ENCODE assay signal across 28 mouse cellular contexts in genomic region chr2:76469091-76469750, GRCm38 (mm10).
A peak's percentile ranks its signal among the peaks of the same experiment; 100 is the strongest.
DNase-seq lines count a peak whose midpoint lies in the region; ATAC-seq lines count a peak whose summit lies in the region.
"Had no signal": no experiment of that assay in that cellular context is flagged by ENCODE, and none has a peak within 500 bp of the region (broad histone marks: within the 10 kb centered on the region; RNA-seq: fewer than 3 reads in every experiment).

No protein-coding gene starts in this region.

- no peak for DNase-seq in limb, embryonic 11.5 days (ENCODE audit: low spot score)
- no peak for DNase-seq in limb, embryonic 10.5 days (ENCODE audit: low spot score)
- no peak for DNase-seq in lung, postnatal 4 days
- peak; percentile 25 for DNase-seq in lung, postnatal 25 days (ENCODE audit: low spot score)
- no peak for DNase-seq in left cerebral cortex, adult 8-10 months (ENCODE audit: low spot score in 2 of 2)
- DNase-seq: adrenal gland, postnatal 10 days; B cell, adult 2 months; cerebellum, adult 11 months; cerebellum, adult 2 months; cerebellum, postnatal 10 days; cerebellum, postnatal 36 days; embryo, embryonic 11 days; gastrocnemius, postnatal 25 days; heart, adult 2 months had no signal

- H3K4me2 ChIP-seq in limb, embryonic 11.5 days (ENCODE audit: low read depth, severe bottlenecking) = no peak overlapping the region
- no peak overlapping the region for H3K4me2 ChIP-seq in lung, embryonic 15.5 days
- H3K4me2 ChIP-seq in midbrain, embryonic 16.5 days (ENCODE audit: low read length) = no peak overlapping the region
- no peak overlapping the region for H3K4me2 ChIP-seq in midbrain, embryonic 13.5 days (replicated peaks)
- H3K4me2 ChIP-seq: embryonic facial prominence, embryonic 13.5 days; forebrain, embryonic 12.5 days; forebrain, embryonic 15.5 days; heart, embryonic 11.5 days; hindbrain, embryonic 12.5 days; hindbrain, embryonic 15.5 days had no signal

- H3K9ac ChIP-seq in limb, embryonic 11.5 days (ENCODE audit: low read length) = no peak overlapping the region
- no peak overlapping the region for H3K9ac ChIP-seq in lung, embryonic 15.5 days
- H3K9ac ChIP-seq in midbrain, embryonic 16.5 days (ENCODE audit: low read depth, low read length) = no peak overlapping the region
- no peak overlapping the region for H3K9ac ChIP-seq in midbrain, embryonic 13.5 days (replicated peaks)
- H3K9ac ChIP-seq: embryonic facial prominence, embryonic 13.5 days; forebrain, embryonic 12.5 days; forebrain, embryonic 15.5 days; hindbrain, embryonic 12.5 days; hindbrain, embryonic 15.5 days had no signal

- WGBS in limb, embryonic 11.5 days = 80% methylated on average over 6 of the region's 6 CpGs
- WGBS in limb, embryonic 10.5 days = 84% methylated on average over 6 of the region's 6 CpGs
- 42% methylated on average over 6 of the region's 6 CpGs for whole genome bisulfite sequencing in lung, embryonic 15.5 days
- WGBS in midbrain, embryonic 16.5 days = 78% methylated on average over 6 of the region's 6 CpGs
- 91% methylated on average over 6 of the region's 6 CpGs for WGBS in midbrain, embryonic 13.5 days

- no peaks in the 10 kb centered on the region for H3K27me3 ChIP-seq in limb, embryonic 11.5 days (ENCODE audit: control insufficient read depth, insufficient read depth, low read length)
- no peaks in the 10 kb centered on the region for H3K27me3 ChIP-seq in limb, embryonic 10.5 days (ENCODE audit: low read depth, poor library complexity, severe bottlenecking)
- no peaks in the 10 kb centered on the region for H3K27me3 ChIP-seq in lung, embryonic 15.5 days
- no peaks in the 10 kb centered on the region for H3K27me3 ChIP-seq in midbrain, embryonic 16.5 days (ENCODE audit: control insufficient read depth, insufficient read depth, low read depth, low read length)
- no peaks in the 10 kb centered on the region for H3K27me3 ChIP-seq in midbrain, embryonic 13.5 days
- H3K27me3 ChIP-seq: CH12.LX; embryonic facial prominence, embryonic 13.5 days; forebrain, embryonic 12.5 days; forebrain, embryonic 15.5 days; hindbrain, embryonic 12.5 days; hindbrain, embryonic 15.5 days; Patski had no signal

- H3K9me3 ChIP-seq in limb, embryonic 11.5 days (ENCODE audit: control insufficient read depth, low read length) = no peaks in the 10 kb centered on the region
- H3K9me3 ChIP-seq in limb, embryonic 10.5 days (replicated peaks) = no peaks in the 10 kb centered on the region
- no peaks in the 10 kb centered on the region for H3K9me3 ChIP-seq in lung, embryonic 15.5 days
- H3K9me3 ChIP-seq in midbrain, embryonic 16.5 days (replicated peaks; ENCODE audit: control insufficient read depth, low read length, poor library complexity, severe bottlenecking) = no peaks in the 10 kb centered on the region
- no peaks in the 10 kb centered on the region for H3K9me3 ChIP-seq in midbrain, embryonic 13.5 days
- H3K9me3 ChIP-seq: embryonic facial prominence, embryonic 10.5 days; embryonic facial prominence, embryonic 13.5 days; forebrain, embryonic 12.5 days; forebrain, embryonic 15.5 days; G1E; hindbrain, embryonic 12.5 days; hindbrain, embryonic 15.5 days had no signal

- no peaks in the 10 kb centered on the region for H3K36me3 ChIP-seq in limb, embryonic 11.5 days (ENCODE audit: control insufficient read depth, insufficient read depth, low read length)
- no peaks in the 10 kb centered on the region for H3K36me3 ChIP-seq in limb, embryonic 10.5 days
- H3K36me3 ChIP-seq in lung, embryonic 15.5 days = no peaks in the 10 kb centered on the region
- H3K36me3 ChIP-seq in midbrain, embryonic 16.5 days (ENCODE audit: control insufficient read depth, insufficient read depth, low read length) = no peaks in the 10 kb centered on the region
- no peaks in the 10 kb centered on the region for H3K36me3 ChIP-seq in midbrain, embryonic 13.5 days
- H3K36me3 ChIP-seq: embryonic facial prominence, embryonic 10.5 days; embryonic facial prominence, embryonic 13.5 days; forebrain, embryonic 12.5 days; forebrain, embryonic 15.5 days; G1E; hindbrain, embryonic 12.5 days; hindbrain, embryonic 15.5 days had no signal

- peak; percentile 26; the same call in 1 of the 2 replicates for ATAC-seq in limb, embryonic 11.5 days (ENCODE audit: insufficient number of reproducible peaks, low FRiP score, low TSS enrichment, low read depth)
- ATAC-seq in lung, embryonic 15.5 days (ENCODE audit: borderline replicate concordance, extremely low read depth, low FRiP score, low TSS enrichment) = peak; percentile 52; the same call in 1 of the 2 replicates
- ATAC-seq in midbrain, embryonic 16.5 days = 0 out of 2 replicates have a peak, but pooled peaks have one; percentile 56
- ATAC-seq in midbrain, embryonic 13.5 days = no peak
- ATAC-seq: forebrain, embryonic 15.5 days had no signal

- no peak overlapping the region for H3K27ac ChIP-seq in limb, embryonic 11.5 days (replicated peaks; ENCODE audit: low read depth, low read length)
- no peak overlapping the region for H3K27ac ChIP-seq in limb, embryonic 10.5 days
- no peak overlapping the region for H3K27ac ChIP-seq in lung, embryonic 15.5 days
- H3K27ac ChIP-seq in midbrain, embryonic 16.5 days (ENCODE audit: low read length) = no peak overlapping the region
- H3K27ac ChIP-seq in midbrain, embryonic 13.5 days = no peak overlapping the region
- H3K27ac ChIP-seq: embryonic facial prominence, embryonic 10.5 days; embryonic facial prominence, embryonic 13.5 days; forebrain, embryonic 12.5 days; forebrain, embryonic 15.5 days; heart, adult 2 months; hindbrain, embryonic 12.5 days; hindbrain, embryonic 15.5 days had no signal

- no peaks in the 10 kb centered on the region for H3K4me1 ChIP-seq in limb, embryonic 11.5 days (ENCODE audit: control insufficient read depth, insufficient read depth, low read length)
- no peaks in the 10 kb centered on the region for H3K4me1 ChIP-seq in limb, embryonic 10.5 days
- H3K4me1 ChIP-seq in lung, embryonic 15.5 days = peaks cover 5% of the 10 kb centered on the region
- H3K4me1 ChIP-seq in midbrain, embryonic 16.5 days (ENCODE audit: control insufficient read depth, insufficient read depth, low read length) = no peaks in the 10 kb centered on the region
- H3K4me1 ChIP-seq in midbrain, embryonic 13.5 days (replicated peaks) = no peaks in the 10 kb centered on the region
- H3K4me1 ChIP-seq: embryonic facial prominence, embryonic 13.5 days; forebrain, embryonic 12.5 days; forebrain, embryonic 15.5 days; hindbrain, embryonic 12.5 days; hindbrain, embryonic 15.5 days had no signal

- no peak overlapping the region for H3K4me3 ChIP-seq in limb, embryonic 11.5 days (ENCODE audit: low read depth, low read length)
- no peak overlapping the region for H3K4me3 ChIP-seq in limb, embryonic 10.5 days
- no peak overlapping the region for H3K4me3 ChIP-seq in lung, embryonic 15.5 days
- no peak overlapping the region for H3K4me3 ChIP-seq in midbrain, embryonic 16.5 days (ENCODE audit: low read depth, low read length)
- no peak overlapping the region for H3K4me3 ChIP-seq in midbrain, embryonic 13.5 days (replicated peaks)
- H3K4me3 ChIP-seq: embryonic facial prominence, embryonic 10.5 days; embryonic facial prominence, embryonic 13.5 days; erythroblast, embryonic 14.5 days; forebrain, embryonic 12.5 days; forebrain, embryonic 15.5 days; heart, adult 2 months; hindbrain, embryonic 12.5 days; hindbrain, embryonic 15.5 days had no signal
